Mouse (Mus musculus) urinary bladder, postnatal 36 days (tissue): Measurements from ENCODE around the gene Igf1r.
A peak's percentile ranks its signal among the peaks of the same experiment; 100 is the strongest.

Source experiments
- DNase-seq, 2 experiments: peaks; one replicate each; pipeline ENCODE4 v3.0.0; 2022; ENCODE audit warnings: low spot score in 2 of 2, mixed read lengths in 1 of 2

Gene Igf1r

GRCm38 (mm10) chr7:68080122-68080845 is 127.7 kb downstream of the Igf1r start:
- DNase-seq = no peak

GRCm38 (mm10) chr7:68085338-68085737 is 132.7 kb downstream of the Igf1r start:
- peak in 1 of 2 experiments; percentile 29 for DNase-seq

GRCm38 (mm10) chr7:68085870-68086341 is 133.3 kb downstream of the Igf1r start:
- DNase-seq = no peak

GRCm38 (mm10) chr7:68087496-68087895 is 134.9 kb downstream of the Igf1r start:
- DNase-seq = no peak

- DNase-seq = no peak
These were observed 136.2 kb downstream of the Igf1r start for GRCm38 (mm10) chr7:68088825-68089224.

- no peak for DNase-seq
These were observed 137.1 kb downstream of the Igf1r start for GRCm38 (mm10) chr7:68089725-68090124.

GRCm38 (mm10) chr7:68090576-68090975 is 137.9 kb downstream of the Igf1r start:
- no peak for DNase-seq

GRCm38 (mm10) chr7:68092304-68092978 is 139.8 kb downstream of the Igf1r start:
- no peak for DNase-seq

- no peak for DNase-seq
These were observed 141.2 kb downstream of the Igf1r start for GRCm38 (mm10) chr7:68093817-68094216.

GRCm38 (mm10) chr7:68095574-68095973 is 142.9 kb downstream of the Igf1r start:
- no peak for DNase-seq

GRCm38 (mm10) chr7:68096411-68096810 is 143.8 kb downstream of the Igf1r start:
- DNase-seq = no peak

- no peak for DNase-seq
These were observed 144.6 kb downstream of the Igf1r start for GRCm38 (mm10) chr7:68097081-68097836.

- DNase-seq = no peak
These were observed 145.5 kb downstream of the Igf1r start for GRCm38 (mm10) chr7:68098098-68098497.

GRCm38 (mm10) chr7:68100388-68100787 is 147.8 kb downstream of the Igf1r start:
- no peak for DNase-seq

GRCm38 (mm10) chr7:68102456-68103177 is 150.0 kb downstream of the Igf1r start:
- DNase-seq = peak; percentile 24 to 64

GRCm38 (mm10) chr7:68103178-68103530 is 150.5 kb downstream of the Igf1r start:
- no peak for DNase-seq

GRCm38 (mm10) chr7:68111532-68111931 is 158.9 kb downstream of the Igf1r start:
- DNase-seq = no peak

GRCm38 (mm10) chr7:68112582-68112981 is 160.0 kb downstream of the Igf1r start:
- DNase-seq = no peak

- DNase-seq = no peak
These were observed 161.7 kb downstream of the Igf1r start for GRCm38 (mm10) chr7:68114364-68114763.

GRCm38 (mm10) chr7:68114983-68115715 is 162.5 kb downstream of the Igf1r start:
- peak in 1 of 2 experiments; percentile 12 for DNase-seq

GRCm38 (mm10) chr7:68117567-68117966 is 164.9 kb downstream of the Igf1r start:
- DNase-seq = no peak
